Mouse (Mus musculus): ENCODE data around the gene Gdf7. TPM values are rescaled to one million over a fixed set of nuclear protein-coding genes. Genes with fewer than 3 reads are reported as not detected.

Gdf7 gene
- total and polyA plus RNA-seq, 2 experiments from 2014 or later, result 0.14 to 0.18 TPM

DNA sequence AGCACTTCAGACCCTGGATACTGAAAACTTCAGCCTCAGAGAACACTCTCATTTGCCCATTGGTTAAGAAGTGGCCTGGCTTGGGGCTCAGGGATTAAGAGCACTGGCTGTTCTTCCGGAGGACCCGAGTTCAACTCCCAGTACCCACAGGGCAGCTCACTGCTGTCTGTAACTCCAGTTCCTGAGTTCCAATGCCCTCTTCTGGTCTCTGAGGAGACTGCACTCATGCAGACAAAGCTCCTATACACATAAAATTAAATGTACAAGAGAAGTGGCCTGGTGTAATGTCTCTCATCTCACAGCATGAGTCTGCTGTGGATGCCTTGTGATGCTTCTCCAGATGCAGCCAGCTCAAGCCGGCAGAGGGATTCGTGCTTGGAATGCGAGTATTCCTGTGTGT, 14.8 kb upstream of the Gdf7 start:
- 0 out of 2 replicates have a peak, but pooled peaks cover 4% of the 10 kb centered on the region for H3K27me3 ChIP-seq (ENCODE audit: insufficient read depth, low read length)
- no peaks in the 10 kb centered on the region; the same call in 1 of the 2 replicates for H3K4me1 ChIP-seq (ENCODE audit: insufficient read depth)
- no peak for DNase-seq
- no peaks in the 10 kb centered on the region for H3K9me3 ChIP-seq (ENCODE audit: low read length)
- peak; percentile 40 for TF ChIP-seq CTCF (IDR thresholded peaks at IDR 0.05; ENCODE audit: low read depth)
- no peak overlapping the region for H3K27ac ChIP-seq (ENCODE audit: low read depth, low read length)
- no peak overlapping the region for H3K4me3 ChIP-seq (ENCODE audit: low read depth, low read length)
- 84% methylated on average over 5 of the region's 5 CpGs for WGBS
- no peak overlapping the region for H3K9ac ChIP-seq
- peaks cover 33% of the 10 kb centered on the region for H3K36me3 ChIP-seq (ENCODE audit: insufficient read depth)
- no peak for ATAC-seq
- H3K4me2 ChIP-seq (ENCODE audit: low read depth), result no peak overlapping the region

- DNase-seq (no peak), ATAC-seq (peak; percentile 38)
- Histone ChIP-seq H3K9me3 (ENCODE audit: low read length) (no peaks in the 10 kb centered on the region), H3K27ac (ENCODE audit: low read depth, low read length) (no peak overlapping the region), H3K4me3 (ENCODE audit: low read depth, low read length) (peak overlapping the region; percentile 52), H3K4me1 (ENCODE audit: insufficient read depth) (no peaks in the 10 kb centered on the region; the same call in 1 of the 2 replicates), H3K36me3 (ENCODE audit: insufficient read depth) (peaks cover 16% of the 10 kb centered on the region), H3K27me3 (ENCODE audit: insufficient read depth, low read length) (0 out of 2 replicates have a peak, but pooled peaks cover 4% of the 10 kb centered on the region), H3K9ac (peak overlapping the region; percentile 58), H3K4me2 (ENCODE audit: low read depth) (peak overlapping the region; percentile 83)
- WGBS, result 20% methylated on average over 12 of the region's 12 CpGs
- TF ChIP-seq CTCF (IDR thresholded peaks at IDR 0.05; ENCODE audit: low read depth), result no peak
These were observed 12.0 kb upstream of the Gdf7 start for GRCm38 (mm10) chr12:8313773-8314172.

DNA sequence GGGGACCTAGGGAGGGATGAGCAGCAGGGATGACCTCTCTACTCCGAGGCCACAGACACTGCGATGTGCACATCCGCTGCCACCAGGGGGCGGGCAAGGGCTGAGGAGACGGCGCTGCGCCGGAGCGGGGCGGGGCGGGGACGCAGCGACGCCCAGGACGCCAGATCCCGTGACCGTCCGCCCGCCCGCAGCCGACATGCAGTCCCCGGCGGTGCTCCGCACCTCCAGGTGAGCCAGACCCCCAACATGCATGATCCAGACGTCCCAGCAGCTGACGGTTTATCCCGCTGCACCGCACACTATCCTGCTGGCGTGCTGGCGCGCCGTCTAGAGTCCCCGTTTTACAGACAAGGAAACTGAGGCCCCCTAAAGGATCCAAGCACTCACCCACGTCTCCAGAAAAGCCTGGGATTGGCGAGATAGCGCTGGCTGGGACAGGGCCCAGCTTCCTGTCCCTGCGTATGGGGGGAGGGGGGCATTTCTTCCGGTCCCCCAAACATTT, 11.6 kb upstream of the Gdf7 start, which contains the start of gene Hs1bp3:
Gene Hs1bp3 (plus strand): TSS at position 163 of the 502 bp plus-strand sequence.
- Histone ChIP-seq H3K9ac (peak within 1 kb of the TSS; percentile 58), H3K27me3 (ENCODE audit: insufficient read depth, low read length) (0 out of 2 replicates have a peak, but pooled peaks cover 4% of the 10 kb centered on the region), H3K4me3 (ENCODE audit: low read depth, low read length) (peak within 1 kb of the TSS; percentile 52), H3K4me1 (ENCODE audit: insufficient read depth) (no peaks in the 10 kb centered on the region; the same call in 1 of the 2 replicates), H3K27ac (ENCODE audit: low read depth, low read length) (0 out of 2 replicates have a peak within 1 kb of the TSS, but pooled peaks have one; percentile 5), H3K4me2 (ENCODE audit: low read depth) (peak within 1 kb of the TSS; percentile 83), H3K9me3 (ENCODE audit: low read length) (no peaks in the 10 kb centered on the region), H3K36me3 (ENCODE audit: insufficient read depth) (peaks cover 11% of the 10 kb centered on the region)
- peak; percentile 98 for TF ChIP-seq CTCF (IDR thresholded peaks at IDR 0.05; ENCODE audit: low read depth)
- ATAC-seq, result peak; percentile 92
- 2% methylated on average over 35 of the region's 38 CpGs for WGBS
- peak; percentile 92 for DNase-seq

DNA sequence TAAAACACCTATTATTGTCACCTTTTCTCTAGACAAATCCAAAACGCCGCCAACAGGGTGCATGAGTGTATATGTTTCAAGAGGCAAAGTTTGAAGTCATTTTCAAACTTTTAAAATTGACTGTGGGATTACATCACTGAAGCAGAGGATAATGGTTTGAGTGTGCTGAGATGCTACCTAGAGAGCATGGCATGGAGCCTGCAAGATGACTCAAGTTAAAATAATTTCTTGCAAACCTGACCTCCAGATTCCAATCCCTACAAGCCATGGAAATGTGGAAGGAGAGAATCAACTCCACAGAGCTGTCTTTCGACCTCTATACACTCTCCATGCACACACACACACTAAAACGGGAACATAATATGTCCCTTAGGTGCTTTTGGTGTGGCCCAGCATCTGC, 10.5 kb upstream of the Gdf7 start:
- H3K4me3 ChIP-seq (ENCODE audit: low read depth, low read length), result no peak overlapping the region
- no peak overlapping the region for H3K9ac ChIP-seq
- H3K4me2 ChIP-seq (ENCODE audit: low read depth), result no peak overlapping the region
- no peaks in the 10 kb centered on the region for H3K9me3 ChIP-seq (ENCODE audit: low read length)
- H3K27me3 ChIP-seq (ENCODE audit: insufficient read depth, low read length), result 0 out of 2 replicates have a peak, but pooled peaks cover 4% of the 10 kb centered on the region
- H3K4me1 ChIP-seq (ENCODE audit: insufficient read depth), result no peaks in the 10 kb centered on the region; the same call in 1 of the 2 replicates
- TF ChIP-seq CTCF (IDR thresholded peaks at IDR 0.05; ENCODE audit: low read depth), result no peak
- ATAC-seq (no peak), DNase-seq (no peak)
- no peak overlapping the region for H3K27ac ChIP-seq (ENCODE audit: low read depth, low read length)
- WGBS, result 90% methylated on average over 4 of the region's 4 CpGs
- peaks cover under 1% of the 10 kb centered on the region; the same call in 1 of the 2 replicates for H3K36me3 ChIP-seq (ENCODE audit: insufficient read depth)

DNA sequence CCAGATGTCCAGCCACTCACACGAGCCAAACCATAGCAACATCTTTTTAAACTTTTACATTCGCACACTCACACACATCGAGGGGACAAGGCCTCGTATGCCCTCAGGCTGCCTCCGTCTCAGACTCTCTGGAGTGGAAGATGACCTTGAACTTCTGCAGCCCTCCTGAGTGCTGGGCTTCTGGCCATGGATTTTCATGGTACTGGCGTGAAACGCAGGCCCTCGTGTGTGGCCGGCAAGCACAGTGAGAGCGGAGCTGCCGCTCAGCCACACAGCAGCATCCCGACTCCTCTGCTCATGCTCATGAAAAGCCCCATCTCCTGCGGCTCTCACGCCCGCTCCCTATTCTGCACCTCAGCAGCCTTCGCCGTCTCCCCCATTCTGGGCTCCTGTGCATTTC, 9.2 kb upstream of the Gdf7 start:
- H3K9me3 ChIP-seq (ENCODE audit: low read length), result no peaks in the 10 kb centered on the region
- no peak for ATAC-seq
- no peaks in the 10 kb centered on the region for H3K36me3 ChIP-seq (ENCODE audit: insufficient read depth)
- DNase-seq, result no peak
- no peak overlapping the region for H3K9ac ChIP-seq
- H3K27me3 ChIP-seq (ENCODE audit: insufficient read depth, low read length), result peaks cover 4% of the 10 kb centered on the region; the same call in 1 of the 2 replicates
- H3K4me3 ChIP-seq (ENCODE audit: low read depth, low read length), result no peak overlapping the region
- no peak overlapping the region for H3K27ac ChIP-seq (ENCODE audit: low read depth, low read length)
- TF ChIP-seq CTCF (IDR thresholded peaks at IDR 0.05; ENCODE audit: low read depth), result no peak
- no peak overlapping the region for H3K4me2 ChIP-seq (ENCODE audit: low read depth)
- WGBS, result 32% methylated on average over 17 of the region's 17 CpGs
- no peaks in the 10 kb centered on the region; the same call in 1 of the 2 replicates for H3K4me1 ChIP-seq (ENCODE audit: insufficient read depth)

GRCm38 (mm10) chr12:8306910-8307309, 5.2 kb upstream of the Gdf7 start:
- no peaks in the 10 kb centered on the region for H3K4me1 ChIP-seq (ENCODE audit: insufficient read depth)
- 62% methylated on average over 1 of the region's 1 CpGs for WGBS
- H3K4me2 ChIP-seq (ENCODE audit: low read depth), result no peak overlapping the region
- no peak overlapping the region for H3K27ac ChIP-seq (ENCODE audit: low read depth, low read length)
- ATAC-seq (no peak), DNase-seq (no peak)
- no peak for TF ChIP-seq CTCF (IDR thresholded peaks at IDR 0.05; ENCODE audit: low read depth)
- H3K4me3 ChIP-seq (ENCODE audit: low read depth, low read length), result no peak overlapping the region
- peaks cover 30% of the 10 kb centered on the region for H3K27me3 ChIP-seq (ENCODE audit: insufficient read depth, low read length)
- H3K36me3 ChIP-seq (ENCODE audit: insufficient read depth), result no peaks in the 10 kb centered on the region
- H3K9ac ChIP-seq, result no peak overlapping the region
- no peaks in the 10 kb centered on the region for H3K9me3 ChIP-seq (ENCODE audit: low read length)

DNA sequence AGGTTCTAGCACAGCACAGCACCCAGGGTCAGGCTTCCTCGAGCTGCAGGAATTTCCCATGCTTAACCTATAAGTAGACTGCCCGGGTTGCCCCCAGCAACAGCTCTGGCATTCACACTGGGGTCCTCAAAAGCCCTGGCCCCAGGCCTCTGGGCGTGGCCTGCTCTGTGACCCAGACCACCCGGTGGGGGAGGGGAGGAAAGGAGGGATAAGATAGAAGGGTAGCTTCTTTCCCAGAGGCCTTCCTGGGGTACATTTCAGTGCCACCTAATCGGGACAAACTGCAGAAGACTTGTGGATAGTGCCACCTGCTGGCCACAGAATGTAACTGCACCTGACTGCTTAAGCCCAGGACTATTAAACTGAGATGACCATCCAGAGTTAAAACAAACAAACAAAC, 4.7 kb upstream of the Gdf7 start:
- Histone ChIP-seq H3K4me3 (ENCODE audit: low read depth, low read length) (no peak overlapping the region), H3K4me1 (ENCODE audit: insufficient read depth) (no peaks in the 10 kb centered on the region), H3K36me3 (ENCODE audit: insufficient read depth) (no peaks in the 10 kb centered on the region), H3K9me3 (ENCODE audit: low read length) (no peaks in the 10 kb centered on the region), H3K9ac (no peak overlapping the region), H3K27ac (ENCODE audit: low read depth, low read length) (no peak overlapping the region), H3K4me2 (ENCODE audit: low read depth) (no peak overlapping the region), H3K27me3 (ENCODE audit: insufficient read depth, low read length) (peaks cover 31% of the 10 kb centered on the region)
- 3% methylated on average over 5 of the region's 5 CpGs for WGBS
- TF ChIP-seq CTCF (IDR thresholded peaks at IDR 0.05; ENCODE audit: low read depth), result peak; percentile 93
- DNase-seq (peak; percentile 82), ATAC-seq (peak; percentile 16)
